13 mouse cellular contexts compared by ENCODE assay signal in the genomic region with DNA sequence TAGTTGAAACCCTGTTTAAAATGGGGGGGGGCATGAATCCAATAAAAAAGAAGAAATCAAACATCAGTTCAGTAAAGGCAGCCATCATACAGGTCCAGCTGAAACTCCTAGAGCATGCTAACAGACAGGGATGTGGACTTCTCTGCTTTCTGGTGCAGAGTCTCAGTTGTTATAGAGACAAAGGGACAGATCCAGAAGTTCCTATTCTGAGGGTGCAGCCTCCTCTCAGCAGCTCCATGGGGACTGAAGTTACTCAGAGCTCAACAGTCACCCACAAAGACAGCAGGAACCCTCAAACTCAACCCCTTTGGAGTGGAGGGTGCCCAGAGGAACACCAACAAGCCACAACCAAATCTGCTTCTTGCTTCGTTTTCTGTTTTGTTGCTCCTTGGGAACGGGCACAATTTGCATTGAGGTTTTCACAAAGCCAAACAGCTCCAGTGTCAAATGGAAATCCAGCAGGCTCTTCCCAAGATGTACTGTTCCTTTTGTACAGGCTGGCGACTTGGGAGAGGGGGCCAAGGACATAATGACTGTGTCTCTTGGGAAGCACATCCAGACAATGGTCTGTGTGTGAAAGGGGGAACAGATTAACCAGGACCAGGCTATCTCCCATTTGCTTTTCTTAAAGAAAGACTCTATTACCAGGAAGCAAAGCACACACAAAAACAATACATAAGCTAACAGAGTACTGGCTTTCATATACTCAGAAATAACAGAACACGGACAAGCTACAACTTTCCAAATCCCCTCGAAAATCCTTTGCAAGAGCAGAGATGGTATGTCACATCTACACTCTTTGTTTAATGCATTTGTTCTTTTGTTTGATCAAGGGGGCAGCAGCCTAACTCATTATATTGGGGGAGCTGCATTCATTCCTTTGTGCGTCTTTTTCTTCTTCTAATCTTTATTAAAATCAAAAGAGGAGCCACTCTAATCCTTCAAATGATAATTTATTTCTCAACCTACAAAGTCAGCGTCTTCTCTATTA.
DNase-seq lines count a peak whose midpoint lies in the region; ATAC-seq lines count a peak whose summit lies in the region.
"Had no signal": no experiment of that assay in that cellular context is flagged by ENCODE, and none has a peak within 500 bp of the region (broad histone marks: within the 10 kb centered on the region; RNA-seq: fewer than 3 reads in every experiment).

No protein-coding gene starts in this region.

- no peaks in the 10 kb centered on the region for H3K36me3 ChIP-seq in hindbrain, embryonic 11.5 days (ENCODE audit: control insufficient read depth, insufficient read depth, low read length)
- H3K36me3 ChIP-seq in midbrain, embryonic 14.5 days (ENCODE audit: control insufficient read depth, insufficient read depth, low read length) = no peaks in the 10 kb centered on the region
- H3K36me3 ChIP-seq: limb, embryonic 12.5 days had no signal

- no peaks in the 10 kb centered on the region for H3K27me3 ChIP-seq in hindbrain, embryonic 11.5 days (ENCODE audit: control insufficient read depth, insufficient read depth, low read length)
- no peaks in the 10 kb centered on the region for H3K27me3 ChIP-seq in midbrain, embryonic 14.5 days (ENCODE audit: control insufficient read depth, insufficient read depth, low read length)
- H3K27me3 ChIP-seq: limb, embryonic 12.5 days had no signal

- no peaks in the 10 kb centered on the region for H3K9me3 ChIP-seq in hindbrain, embryonic 11.5 days (ENCODE audit: control insufficient read depth, low read length)
- H3K9me3 ChIP-seq in midbrain, embryonic 14.5 days (ENCODE audit: control insufficient read depth, low read length) = no peaks in the 10 kb centered on the region
- H3K9me3 ChIP-seq: limb, embryonic 12.5 days had no signal

- H3K9ac ChIP-seq in hindbrain, embryonic 11.5 days (ENCODE audit: low read depth, low read length) = no peak overlapping the region
- no peak overlapping the region for H3K9ac ChIP-seq in midbrain, embryonic 14.5 days (replicated peaks; ENCODE audit: low read length)
- H3K9ac ChIP-seq: limb, embryonic 12.5 days; liver, postnatal 0 days had no signal

- peak; percentile 74 for ATAC-seq in hindbrain, embryonic 11.5 days (ENCODE audit: low FRiP score)
- no peak; the same call in 1 of the 2 replicates for ATAC-seq in midbrain, embryonic 14.5 days (ENCODE audit: low FRiP score, low TSS enrichment)
- no peak for ATAC-seq in megakaryocyte progenitor cell, adult 5-6 weeks (replicated peaks; ENCODE audit: poor library complexity)
- ATAC-seq: intestine, embryonic 16.5 days; liver, postnatal 0 days had no signal

- DNase-seq in ES-CJ7 (ENCODE audit: low read depth, low spot score) = peak; percentile 6
- peak; percentile 46 for DNase-seq in embryo, embryonic 9.5 days (ENCODE audit: extremely low spot score)
- DNase-seq in hindbrain, embryonic 11.5 days (ENCODE audit: low spot score) = peak; percentile 63
- DNase-seq in midbrain, embryonic 14.5 days = peak; percentile 48
- DNase-seq in left cerebral cortex, adult 18-20 months (ENCODE audit: low spot score in 2 of 2) = no peak
- DNase-seq in cerebellum, postnatal 25 days = no peak
- DNase-seq in layer of hippocampus, adult 8-10 months (ENCODE audit: low spot score in 2 of 2) = no peak
- DNase-seq: adrenal gland, postnatal 25 days; liver, postnatal 0 days; thymus, adult 2 months had no signal

- peak overlapping the region; percentile 82 for H3K27ac ChIP-seq in hindbrain, embryonic 11.5 days (ENCODE audit: low read depth, low read length)
- peak overlapping the region; percentile 63 for H3K27ac ChIP-seq in midbrain, embryonic 14.5 days (replicated peaks; ENCODE audit: low read depth, low read length)
- H3K27ac ChIP-seq: limb, embryonic 12.5 days had no signal

- WGBS in hindbrain, embryonic 11.5 days = 38% methylated on average over 7 of the region's 7 CpGs
- WGBS in midbrain, embryonic 14.5 days = 6% methylated on average over 7 of the region's 7 CpGs

- H3K4me1 ChIP-seq in hindbrain, embryonic 11.5 days (replicated peaks; ENCODE audit: control insufficient read depth, insufficient read depth, low read length) = no peaks in the 10 kb centered on the region
- H3K4me1 ChIP-seq in midbrain, embryonic 14.5 days (ENCODE audit: control insufficient read depth, insufficient read depth, low read length) = peaks cover 4% of the 10 kb centered on the region; the same call in 1 of the 2 replicates
- H3K4me1 ChIP-seq: limb, embryonic 12.5 days had no signal

- H3K4me3 ChIP-seq in hindbrain, embryonic 11.5 days (ENCODE audit: low read depth, low read length) = no peak overlapping the region
- no peak overlapping the region for H3K4me3 ChIP-seq in midbrain, embryonic 14.5 days (replicated peaks; ENCODE audit: low read depth, low read length)
- H3K4me3 ChIP-seq: limb, embryonic 12.5 days had no signal

- H3K4me2 ChIP-seq in hindbrain, embryonic 11.5 days (replicated peaks; ENCODE audit: low read depth, low read length) = no peak overlapping the region
- no peak overlapping the region for H3K4me2 ChIP-seq in midbrain, embryonic 14.5 days (ENCODE audit: low read length)
- H3K4me2 ChIP-seq: limb, embryonic 12.5 days had no signal

Comparison
In these comparisons a context has a peak if more than half of its experiments do, and no peak if none do; other contexts are left out.
1. DNase-seq: peak in ES-CJ7 (single experiment), embryo, embryonic 9.5 days (single experiment), hindbrain, embryonic 11.5 days (single experiment) and midbrain, embryonic 14.5 days (single experiment); none in left cerebral cortex, adult 18-20 months (0 of 2), cerebellum, postnatal 25 days (0 of 2) and layer of hippocampus, adult 8-10 months (0 of 2).